Mouse (Mus musculus): Measurements from ENCODE around the gene Kif2c.

Kif2c gene

DNA sequence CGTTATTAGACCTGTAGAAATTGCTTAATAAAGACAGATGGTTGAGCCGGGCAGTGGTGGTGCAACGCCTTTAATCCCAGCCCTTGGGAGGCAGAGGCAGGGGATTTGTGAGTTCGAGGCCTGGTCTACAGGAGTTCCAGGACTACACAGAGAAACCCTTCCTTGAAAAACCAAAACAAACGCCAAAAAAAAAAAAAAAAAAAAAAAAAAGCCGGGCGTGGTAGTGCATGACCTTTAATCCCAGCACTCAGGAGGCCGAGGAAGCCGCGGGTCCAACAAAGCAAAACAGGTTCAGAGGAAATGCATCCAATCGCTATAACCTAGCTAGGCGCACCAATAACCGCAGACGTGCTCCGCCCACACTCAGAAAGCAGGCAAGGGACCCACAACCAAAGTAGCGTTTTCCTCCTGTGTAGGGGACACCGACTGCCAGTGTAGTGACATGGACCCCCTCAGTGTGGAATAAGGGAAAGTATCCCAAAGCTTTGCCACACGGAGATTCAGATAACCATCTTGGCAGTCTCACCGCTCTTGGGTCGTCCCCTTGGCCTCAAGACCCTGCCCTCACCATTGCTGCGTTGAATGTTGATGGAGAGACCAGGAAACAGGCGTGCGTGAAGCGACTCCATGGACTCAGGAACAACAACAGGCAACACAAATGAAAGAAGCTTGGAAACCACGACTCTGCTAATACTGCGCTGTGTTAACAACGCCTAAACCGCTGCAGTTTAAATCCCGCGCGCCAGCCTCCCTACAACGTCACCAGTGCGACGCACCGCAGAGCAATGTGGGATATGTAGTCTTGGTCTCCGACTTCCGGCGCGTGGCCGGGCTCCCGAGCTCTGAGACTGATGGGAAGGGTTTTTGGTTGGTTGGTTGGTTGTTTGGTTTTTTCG lies at the start of gene Kif2c:
Kif2c (minus strand) TSS at position 777 of the 896 bp plus-strand sequence.
- in situ Hi-C loops (cut with MboI; ENCODE audit: low sequenced_read_pairs), result no loop called here

DNA sequence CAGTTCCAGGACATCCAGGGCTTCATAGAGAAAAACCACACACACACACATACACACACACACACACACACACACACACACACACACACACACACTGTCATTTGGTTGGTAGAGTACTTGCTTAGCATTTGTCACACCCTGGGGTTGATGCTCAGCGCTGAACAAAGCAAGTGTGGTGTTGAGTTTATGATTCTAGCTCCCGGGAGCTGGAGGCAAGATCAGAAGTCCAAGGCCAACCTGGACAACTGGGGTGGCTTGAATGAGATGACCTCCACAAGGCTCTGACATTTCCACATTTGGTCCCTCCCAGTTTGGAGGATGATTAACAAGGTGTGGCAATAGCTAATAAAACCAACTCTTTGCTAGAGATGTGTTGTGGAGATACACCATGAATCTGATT lies 48.8 kb upstream of the Kif2c start:
- in situ Hi-C loops (cut with MboI; ENCODE audit: low sequenced_read_pairs), result no loop called here

DNA sequence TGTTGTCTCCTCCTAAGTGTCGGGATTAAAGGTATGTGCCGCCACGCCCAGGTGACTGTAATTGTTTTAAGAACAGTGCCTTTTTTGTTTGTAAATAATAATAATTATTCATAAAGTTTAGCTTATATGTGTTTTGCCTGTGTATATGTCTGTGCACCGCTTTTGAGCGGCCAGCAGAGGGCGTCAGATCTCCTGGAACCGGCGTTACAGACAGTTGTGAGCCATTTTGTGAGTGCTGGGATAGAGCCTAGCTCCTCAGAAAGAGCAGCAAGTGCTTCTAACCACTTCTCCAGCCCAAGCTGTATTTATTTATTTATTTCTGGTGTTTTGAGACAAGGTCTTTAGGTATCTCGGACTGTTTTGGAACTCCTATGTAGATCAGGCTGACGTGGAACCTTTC lies 47.9 kb upstream of the Kif2c start:
- in situ Hi-C loops (cut with MboI; ENCODE audit: low sequenced_read_pairs), result no loop called here

- in situ Hi-C loops (cut with MboI; ENCODE audit: low sequenced_read_pairs), result no loop called here
Measured at GRCm38 (mm10) chr4:117229590-117229989, 47.2 kb upstream of the Kif2c start.

DNA sequence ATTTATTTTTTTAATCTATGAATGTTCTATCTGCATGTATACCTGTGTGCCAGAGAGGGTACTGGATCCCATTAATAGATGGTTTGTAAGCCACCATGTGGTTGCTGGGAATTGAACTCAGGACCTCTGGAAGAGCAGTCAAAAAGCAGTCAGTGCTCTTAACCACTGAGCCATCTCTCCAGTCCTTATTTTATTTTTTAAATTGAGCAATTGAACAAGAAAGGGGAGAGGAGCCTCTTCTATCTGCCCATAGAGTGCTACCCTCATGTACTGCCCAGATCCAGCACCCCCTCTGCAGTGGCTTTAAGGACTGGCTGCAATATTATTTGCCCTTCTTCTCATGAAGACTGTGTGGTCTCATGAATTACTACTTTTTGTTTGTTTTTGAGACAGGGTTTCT lies 42.8 kb upstream of the Kif2c start:
- in situ Hi-C loops (cut with MboI; ENCODE audit: low sequenced_read_pairs), result no loop called here

GRCm38 (mm10) chr4:117224122-117224521 lies 41.7 kb upstream of the Kif2c start:
- in situ Hi-C loops (cut with MboI; ENCODE audit: low sequenced_read_pairs), result no loop called here

DNA sequence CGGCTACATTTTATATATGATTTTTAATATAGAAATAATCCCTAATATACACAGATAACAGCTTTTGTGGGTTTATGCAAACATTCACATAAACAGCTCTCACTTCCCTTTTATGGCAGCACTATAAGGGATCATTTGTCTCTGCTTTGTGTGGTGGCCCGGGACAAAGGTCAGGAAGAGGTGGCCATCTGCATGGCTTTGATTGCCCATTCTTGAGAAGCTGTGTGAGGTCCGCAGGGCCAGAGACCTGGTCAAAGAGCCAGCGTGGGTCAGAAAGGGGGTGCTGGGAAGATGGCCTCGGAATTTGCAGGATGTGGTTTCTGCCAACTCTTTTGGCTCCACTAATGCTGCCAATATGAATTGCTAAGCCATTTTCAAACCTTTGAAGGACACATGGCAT lies 40.6 kb upstream of the Kif2c start:
- in situ Hi-C loops (cut with MboI; ENCODE audit: low sequenced_read_pairs), result no loop called here

- in situ Hi-C loops (cut with MboI; ENCODE audit: low sequenced_read_pairs), result no loop called here
Measured at GRCm38 (mm10) chr4:117221836-117222235, 39.4 kb upstream of the Kif2c start.

- in situ Hi-C loops (cut with MboI; ENCODE audit: low sequenced_read_pairs), result no loop called here
Measured at GRCm38 (mm10) chr4:117220741-117221515, 38.5 kb upstream of the Kif2c start.

GRCm38 (mm10) chr4:117218517-117219219 lies 36.2 kb upstream of the Kif2c start:
- in situ Hi-C loops (cut with MboI; ENCODE audit: low sequenced_read_pairs), result no loop called here

- in situ Hi-C loops (cut with MboI; ENCODE audit: low sequenced_read_pairs), result no loop called here
Measured at GRCm38 (mm10) chr4:117217029-117217428, 34.6 kb upstream of the Kif2c start.

- in situ Hi-C loops (cut with MboI; ENCODE audit: low sequenced_read_pairs), result no loop called here
Measured at GRCm38 (mm10) chr4:117214250-117214649, 31.8 kb upstream of the Kif2c start.

DNA sequence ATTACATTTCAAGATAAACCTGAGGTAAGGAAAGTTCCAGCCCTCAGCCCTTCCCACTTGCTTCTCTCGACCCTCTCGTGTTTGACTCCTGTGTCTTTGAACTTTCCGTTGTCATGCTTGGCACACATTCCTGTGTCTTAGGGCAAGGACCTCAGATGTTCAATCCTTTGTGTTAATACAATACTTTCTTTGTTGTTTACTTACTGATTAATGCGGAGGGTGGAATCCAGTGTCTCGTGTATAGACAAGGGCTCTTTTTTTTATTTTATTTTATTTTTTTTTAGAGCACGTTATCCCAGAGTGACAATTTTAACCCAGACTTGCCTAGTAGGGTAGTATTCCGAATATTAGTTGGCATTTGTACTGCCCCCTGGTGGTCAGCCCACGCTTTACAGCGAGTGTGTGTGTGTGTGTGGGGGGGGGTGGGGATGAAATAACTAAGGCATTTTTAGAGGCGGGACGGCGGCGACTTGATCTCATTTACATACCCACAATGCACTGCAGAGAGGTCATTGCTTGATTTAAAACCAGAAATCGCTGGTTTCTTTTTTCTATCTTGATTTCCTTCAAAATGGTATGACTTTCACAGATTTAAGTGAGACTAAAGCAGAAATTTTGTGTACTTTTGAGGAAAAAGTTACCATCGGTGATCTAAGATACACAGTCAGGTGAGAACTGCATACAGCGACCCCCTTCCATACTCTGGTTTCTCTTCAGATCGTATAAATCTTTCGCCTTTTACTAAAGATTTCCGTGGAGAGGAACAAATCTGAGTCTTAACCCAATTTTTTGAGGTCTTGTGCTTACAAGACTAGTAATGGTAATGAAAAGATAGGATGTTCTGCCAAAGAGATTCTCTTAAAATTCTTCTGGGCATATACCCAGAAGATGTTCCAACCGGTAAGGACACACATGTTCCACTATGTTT lies 28.0 kb upstream of the Kif2c start:
- in situ Hi-C loops (cut with MboI; ENCODE audit: low sequenced_read_pairs), result no loop called here

- in situ Hi-C loops (cut with MboI; ENCODE audit: low sequenced_read_pairs), result no loop called here
Measured at GRCm38 (mm10) chr4:117209592-117209991, 27.2 kb upstream of the Kif2c start.

- in situ Hi-C loops (cut with MboI; ENCODE audit: low sequenced_read_pairs), result no loop called here
Measured at GRCm38 (mm10) chr4:117202992-117203354, 20.5 kb upstream of the Kif2c start.

DNA sequence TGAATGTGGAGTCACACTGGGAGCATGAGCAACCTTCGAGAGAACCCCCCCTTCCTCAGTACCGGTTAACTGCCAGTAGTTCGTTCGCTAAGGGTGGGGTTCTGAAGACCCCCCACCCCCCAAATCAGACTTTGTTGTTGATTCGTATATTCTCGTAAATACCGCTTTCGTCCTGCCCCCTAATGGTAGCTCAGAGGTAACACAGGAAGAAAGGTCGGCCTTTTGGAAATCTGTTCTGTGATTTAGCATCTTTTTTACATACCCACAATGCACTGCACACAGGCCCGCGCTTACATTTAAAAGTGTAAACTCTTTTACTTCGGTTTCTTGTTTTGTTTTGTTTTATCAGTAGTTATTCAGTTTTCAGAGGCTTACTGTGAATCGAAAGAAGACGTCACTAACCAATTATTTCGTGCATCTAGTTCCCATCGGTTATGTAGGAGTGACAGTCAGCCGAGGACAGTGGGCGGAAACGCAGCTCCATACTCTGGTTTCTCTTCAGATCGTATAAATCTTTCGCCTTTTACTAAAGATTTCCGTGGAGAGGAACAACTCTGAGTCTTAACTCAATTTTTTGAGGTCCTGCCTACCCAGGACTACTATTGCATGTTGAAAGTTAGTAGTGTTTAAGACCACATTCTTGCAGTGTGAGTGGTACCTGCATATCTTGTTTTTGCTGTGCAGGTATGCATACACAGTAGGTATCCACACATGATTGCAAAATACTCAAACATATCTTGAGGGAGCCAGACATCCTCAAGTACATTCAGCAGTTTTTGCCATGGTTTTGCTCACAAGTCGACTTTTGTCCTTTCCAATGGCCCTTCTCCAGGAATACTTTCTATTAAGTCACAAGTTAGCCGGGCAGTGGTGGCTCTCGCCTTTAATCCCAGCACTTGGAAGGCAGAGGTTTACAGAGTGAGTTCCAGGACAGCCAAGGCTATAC lies 19.9 kb upstream of the Kif2c start:
- in situ Hi-C loops (cut with MboI; ENCODE audit: low sequenced_read_pairs), result no loop called here

- in situ Hi-C loops (cut with MboI; ENCODE audit: low sequenced_read_pairs), result no loop called here
Measured at GRCm38 (mm10) chr4:117191804-117192203, 9.4 kb upstream of the Kif2c start.

- in situ Hi-C loops (cut with MboI; ENCODE audit: low sequenced_read_pairs), result no loop called here
Measured at GRCm38 (mm10) chr4:117190660-117191059, 8.2 kb upstream of the Kif2c start.

GRCm38 (mm10) chr4:117189856-117190543 lies 7.6 kb upstream of the Kif2c start:
- in situ Hi-C loops (cut with MboI; ENCODE audit: low sequenced_read_pairs), result no loop called here
